Mouse (Mus musculus) liver, embryonic 11.5 days (tissue): ENCODE measurements at regions not wholly inside any gene's neighbourhood (a gene's known extent, or its start where the extent isn't known, plus 50 kb on each side); places are given as distances from the start of the nearest gene placed in this dataset.

Experiments used
- ATAC-seq: fragments of 200-750 bp; cut with Nextera tagmentation; replicated peaks from 2 replicates; pipeline ENCODE4 v1.8.0; 2017; ENCODE audit warnings: moderate number of reproducible peaks, mild to moderate bottlenecking, moderate TSS enrichment, moderate library complexity; ENCODE audit not compliant: low FRiP score
- DNase-seq: peaks from one replicate; pipeline ENCODE4 v3.0.0-alpha.2; 2017; ENCODE audit warnings: low spot score
- H3K27ac ChIP-seq: fragments of 300-500 bp; sonication (generic); 2 replicates; pipeline ENCODE4 v1.5.1; 2014; ENCODE audit warnings: mild to moderate bottlenecking, low read depth, low read length, control low read depth
- H3K27me3 ChIP-seq: fragments of 300-500 bp; sonication (generic); replicated peaks from 2 replicates; pipeline ENCODE4 v1.6.1; 2014; ENCODE audit warnings: low read length, mixed read lengths; ENCODE audit not compliant: control insufficient read depth, insufficient read depth
- H3K36me3 ChIP-seq: fragments of 300-500 bp; sonication (generic); 2 replicates; pipeline ENCODE4 v1.6.1; 2014; ENCODE audit warnings: mild to moderate bottlenecking, low read length, moderate library complexity, mixed read lengths; ENCODE audit not compliant: control insufficient read depth, insufficient read depth
- H3K4me1 ChIP-seq: fragments of 300-500 bp; sonication (generic); replicated peaks from 2 replicates; pipeline ENCODE4 v1.6.1; 2014; ENCODE audit warnings: low read length, mixed read lengths; ENCODE audit not compliant: control insufficient read depth, insufficient read depth
- H3K4me2 ChIP-seq: fragments of 300-500 bp; sonication (generic); 2 replicates; pipeline ENCODE4 v1.6.1; 2014; ENCODE audit warnings: mild to moderate bottlenecking, control low read depth, moderate library complexity
- H3K4me3 ChIP-seq: fragments of 300-500 bp; sonication (generic); 2 replicates; pipeline ENCODE4 v1.5.1; 2014; ENCODE audit warnings: low read depth, low read length, control low read depth
- H3K9ac ChIP-seq: fragments of 300-500 bp; sonication (generic); 2 replicates; pipeline ENCODE4 v1.6.1; 2014; ENCODE audit warnings: low read depth, low read length, control low read depth
- H3K9me3 ChIP-seq: fragments of 300-500 bp; sonication (generic); 2 replicates; pipeline ENCODE4 v1.6.1; 2016; ENCODE audit warnings: low read length, inconsistent platforms, mixed read lengths; ENCODE audit not compliant: control insufficient read depth
- WGBS: fragments of 180-500 bp; shearing (Covaris S2); extraction: QIAGEN DNeasy Blood & Tissue Kit; methylation state at CpG from one replicate; pipeline ENCODE4 v1.1.7; 2014; 5-methylcytosine and 5-hydroxymethylcytosine counted together

GRCm38 (mm10) chr5:119169274-119169673, 501.2 kb upstream of the Tbx3 start:
- Histone ChIP-seq H3K27ac (no peak overlapping the region), H3K4me2 (no peak overlapping the region), H3K4me3 (no peak overlapping the region), H3K27me3 (no peaks in the 10 kb centered on the region), H3K9me3 (no peaks in the 10 kb centered on the region), H3K9ac (no peak overlapping the region), H3K36me3 (no peaks in the 10 kb centered on the region), H3K4me1 (no peaks in the 10 kb centered on the region)
- 89% methylated on average over 7 of the region's 7 CpGs for WGBS
- DNase-seq (no peak), ATAC-seq (no peak)

- Histone ChIP-seq H3K4me2 (no peak overlapping the region), H3K4me1 (no peaks in the 10 kb centered on the region), H3K9me3 (no peaks in the 10 kb centered on the region), H3K27ac (no peak overlapping the region), H3K4me3 (no peak overlapping the region), H3K9ac (no peak overlapping the region), H3K36me3 (no peaks in the 10 kb centered on the region), H3K27me3 (no peaks in the 10 kb centered on the region)
- 68% methylated on average over 1 of the region's 1 CpGs for WGBS
- no peak for ATAC-seq
- no peak for DNase-seq
These were observed 498.8 kb upstream of the Tbx3 start for GRCm38 (mm10) chr5:119171626-119172025.

- DNase-seq (no peak), ATAC-seq (no peak)
- no peak overlapping the region for H3K4me2 ChIP-seq
- H3K36me3 ChIP-seq: no peaks in the 10 kb centered on the region
- no peak overlapping the region for H3K27ac ChIP-seq
- no peaks in the 10 kb centered on the region for H3K4me1 ChIP-seq
- no peak overlapping the region for H3K4me3 ChIP-seq
- no peaks in the 10 kb centered on the region for H3K27me3 ChIP-seq
- no peaks in the 10 kb centered on the region for H3K9me3 ChIP-seq
- no peak overlapping the region for H3K9ac ChIP-seq
- 58% methylated on average over 9 of the region's 9 CpGs for WGBS
These were observed 491.7 kb upstream of the Tbx3 start for GRCm38 (mm10) chr5:119178805-119179204.

GRCm38 (mm10) chr5:119183545-119184047, 486.9 kb upstream of the Tbx3 start:
- H3K4me3 ChIP-seq: no peak overlapping the region
- DNase-seq: no peak
- H3K36me3 ChIP-seq: no peaks in the 10 kb centered on the region
- WGBS: 45% methylated on average over 5 of the region's 5 CpGs
- H3K9ac ChIP-seq: no peak overlapping the region
- no peak for ATAC-seq
- H3K27ac ChIP-seq: no peak overlapping the region
- no peaks in the 10 kb centered on the region for H3K27me3 ChIP-seq
- no peaks in the 10 kb centered on the region for H3K4me1 ChIP-seq
- H3K9me3 ChIP-seq: no peaks in the 10 kb centered on the region
- H3K4me2 ChIP-seq: no peak overlapping the region

GRCm38 (mm10) chr5:119186611-119187010, 483.9 kb upstream of the Tbx3 start:
- no peaks in the 10 kb centered on the region for H3K36me3 ChIP-seq
- DNase-seq (no peak), ATAC-seq (no peak)
- WGBS: 65% methylated on average over 3 of the region's 3 CpGs
- no peaks in the 10 kb centered on the region for H3K4me1 ChIP-seq
- no peak overlapping the region for H3K9ac ChIP-seq
- no peak overlapping the region for H3K4me3 ChIP-seq
- H3K9me3 ChIP-seq: peaks cover 5% of the 10 kb centered on the region; the same call in 1 of the 2 replicates
- H3K27ac ChIP-seq: no peak overlapping the region
- H3K4me2 ChIP-seq: no peak overlapping the region
- H3K27me3 ChIP-seq: no peaks in the 10 kb centered on the region

GRCm38 (mm10) chr5:119188476-119188875, 482.0 kb upstream of the Tbx3 start:
- Histone ChIP-seq H3K9me3 (peaks cover 5% of the 10 kb centered on the region; the same call in 1 of the 2 replicates), H3K9ac (no peak overlapping the region), H3K4me1 (no peaks in the 10 kb centered on the region), H3K27ac (no peak overlapping the region), H3K4me2 (no peak overlapping the region), H3K4me3 (no peak overlapping the region), H3K27me3 (no peaks in the 10 kb centered on the region), H3K36me3 (no peaks in the 10 kb centered on the region)
- no peak for DNase-seq
- 61% methylated on average over 6 of the region's 6 CpGs for WGBS
- ATAC-seq: no peak

GRCm38 (mm10) chr5:119193699-119194681, 476.5 kb upstream of the Tbx3 start:
- Histone ChIP-seq H3K27ac (no peak overlapping the region), H3K4me3 (no peak overlapping the region), H3K9ac (no peak overlapping the region), H3K27me3 (no peaks in the 10 kb centered on the region), H3K9me3 (peaks cover 5% of the 10 kb centered on the region; the same call in 1 of the 2 replicates), H3K4me1 (no peaks in the 10 kb centered on the region), H3K4me2 (no peak overlapping the region), H3K36me3 (no peaks in the 10 kb centered on the region)
- ATAC-seq: no peak
- WGBS: 71% methylated on average over 21 of the region's 21 CpGs
- no peak for DNase-seq

DNA sequence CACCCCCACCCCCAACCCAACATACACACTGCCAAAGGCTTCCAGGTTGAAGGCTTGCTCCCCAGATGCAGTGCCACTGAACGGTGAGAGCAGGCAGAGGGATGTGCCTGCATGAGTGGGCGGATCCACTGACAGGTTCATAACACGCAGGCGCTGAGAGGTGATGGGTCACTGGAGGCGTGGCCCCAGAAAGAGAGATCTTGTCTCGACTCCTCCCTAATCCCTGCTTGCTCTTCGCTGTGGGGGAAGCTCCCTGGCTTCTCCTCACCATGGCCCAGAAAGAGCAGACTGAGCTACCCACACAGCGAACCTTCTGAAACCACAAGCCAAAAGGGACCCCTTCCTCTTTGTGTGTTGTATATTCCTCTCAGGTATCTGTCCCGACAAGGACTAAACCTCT, 470.6 kb upstream of the Tbx3 start:
- Histone ChIP-seq H3K27ac (no peak overlapping the region), H3K27me3 (no peaks in the 10 kb centered on the region), H3K4me1 (peaks cover 3% of the 10 kb centered on the region), H3K9ac (no peak overlapping the region), H3K9me3 (no peaks in the 10 kb centered on the region), H3K4me2 (no peak overlapping the region), H3K36me3 (no peaks in the 10 kb centered on the region), H3K4me3 (no peak overlapping the region)
- no peak for DNase-seq
- ATAC-seq: no peak
- WGBS: 29% methylated on average over 9 of the region's 9 CpGs

DNA sequence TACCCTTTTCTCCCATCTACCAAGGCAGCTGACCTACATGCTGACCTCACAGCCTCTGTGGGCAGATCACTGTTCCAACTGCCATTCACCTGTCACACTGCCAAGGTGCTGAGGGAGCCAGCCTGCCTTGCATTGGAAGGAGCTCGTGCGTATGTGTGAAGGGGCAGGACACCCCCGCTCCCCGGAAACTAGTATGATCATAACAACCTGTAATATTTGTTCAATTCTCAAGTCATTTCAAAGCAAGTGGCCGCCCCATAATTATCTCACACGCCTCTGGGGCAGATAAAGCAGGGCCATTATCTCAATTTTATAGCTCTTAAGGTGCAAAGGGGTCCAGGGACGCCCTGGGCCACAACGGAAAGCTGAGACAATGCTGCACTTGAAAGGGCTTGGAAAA, 469.2 kb upstream of the Tbx3 start:
- Histone ChIP-seq H3K4me1 (peaks cover 3% of the 10 kb centered on the region), H3K4me3 (no peak overlapping the region), H3K36me3 (no peaks in the 10 kb centered on the region), H3K27me3 (no peaks in the 10 kb centered on the region), H3K9me3 (no peaks in the 10 kb centered on the region), H3K4me2 (no peak overlapping the region), H3K27ac (no peak overlapping the region), H3K9ac (no peak overlapping the region)
- ATAC-seq (no peak), DNase-seq (no peak)
- 62% methylated on average over 8 of the region's 8 CpGs for WGBS
